Mouse (Mus musculus): ENCODE results near the gene Erg. TPM values are rescaled to one million over a fixed set of nuclear protein-coding genes. Genes with fewer than 3 reads are reported as not detected.

Gene Erg
- total and polyA plus RNA-seq, 2 experiments from 2014 or later, result 1.8 to 6.4 TPM

DNA sequence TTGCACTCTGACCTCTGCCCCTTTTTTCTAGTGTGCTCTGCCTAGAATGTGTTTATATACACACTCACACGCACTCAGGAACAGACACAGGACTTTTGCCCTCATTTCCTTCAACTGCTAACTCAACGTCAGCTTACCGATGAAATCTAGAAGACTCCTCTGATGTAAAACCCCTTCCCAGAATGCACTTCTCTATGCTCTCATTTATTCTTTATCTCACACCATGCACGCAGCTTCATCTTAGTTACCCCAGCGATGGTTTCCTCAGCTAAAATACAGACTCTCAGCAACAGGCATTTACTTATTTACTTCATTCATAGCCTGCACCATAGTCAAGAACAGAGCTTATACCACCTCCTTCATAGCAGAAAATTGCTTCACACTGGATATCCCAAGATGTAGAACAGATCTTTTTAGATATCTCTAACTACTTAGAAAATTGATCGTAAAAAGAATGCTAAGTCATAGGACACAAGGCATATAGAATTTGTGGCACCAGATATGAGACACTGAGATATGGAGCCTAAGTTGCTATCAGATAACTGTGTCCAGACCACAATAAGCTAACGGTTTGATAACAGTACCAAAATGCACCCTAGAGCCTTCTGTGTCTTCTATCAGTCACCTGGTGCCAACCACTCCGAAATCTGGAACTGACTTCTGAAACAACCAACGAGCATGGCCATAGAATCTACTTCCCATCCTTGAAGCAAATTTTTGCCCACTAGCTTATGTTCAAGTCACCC, 98.6 kb downstream of the Erg start:
- 86% methylated on average over 9 of the region's 9 CpGs for WGBS
- Histone ChIP-seq H3K4me3 (ENCODE audit: low read depth, low read length) (no peak overlapping the region), H3K9ac (no peak overlapping the region), H3K27ac (ENCODE audit: low read depth, low read length) (no peak overlapping the region), H3K36me3 (ENCODE audit: insufficient read depth) (no peaks in the 10 kb centered on the region), H3K27me3 (ENCODE audit: insufficient read depth, low read length) (no peaks in the 10 kb centered on the region), H3K9me3 (ENCODE audit: low read length) (no peaks in the 10 kb centered on the region), H3K4me1 (ENCODE audit: insufficient read depth) (no peaks in the 10 kb centered on the region), H3K4me2 (ENCODE audit: low read depth) (no peak overlapping the region)
- ATAC-seq, result no peak
- TF ChIP-seq CTCF (IDR thresholded peaks at IDR 0.05; ENCODE audit: low read depth), result no peak
- DNase-seq, result no peak

DNA sequence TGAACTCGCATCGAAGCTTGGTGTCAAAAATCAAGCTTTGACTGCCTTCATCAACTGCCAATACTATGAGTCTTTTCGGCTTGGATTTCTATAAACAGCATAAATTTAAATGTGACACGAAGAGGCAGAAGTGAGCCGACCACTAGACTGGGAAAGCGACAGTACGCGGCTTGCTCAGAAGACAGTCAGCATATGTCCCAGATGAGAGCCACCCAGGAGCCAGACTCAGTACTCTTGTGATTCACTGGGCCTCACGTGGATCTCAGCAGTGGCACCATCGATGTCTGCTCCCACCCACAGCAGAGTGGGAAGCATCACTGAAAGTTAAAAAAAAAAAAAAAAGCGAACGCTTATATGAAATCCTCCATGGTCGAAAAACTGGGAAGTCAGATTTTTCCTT, 105.2 kb downstream of the Erg start:
- no peak for TF ChIP-seq CTCF (IDR thresholded peaks at IDR 0.05; ENCODE audit: low read depth)
- Histone ChIP-seq H3K9me3 (ENCODE audit: low read length) (no peaks in the 10 kb centered on the region), H3K9ac (no peak overlapping the region), H3K4me3 (ENCODE audit: low read depth, low read length) (no peak overlapping the region), H3K4me1 (ENCODE audit: insufficient read depth) (no peaks in the 10 kb centered on the region), H3K36me3 (ENCODE audit: insufficient read depth) (no peaks in the 10 kb centered on the region), H3K4me2 (ENCODE audit: low read depth) (no peak overlapping the region), H3K27me3 (ENCODE audit: insufficient read depth, low read length) (no peaks in the 10 kb centered on the region), H3K27ac (ENCODE audit: low read depth, low read length) (no peak overlapping the region)
- DNase-seq (no peak), ATAC-seq (no peak)
- WGBS, result 91% methylated on average over 13 of the region's 13 CpGs

DNA sequence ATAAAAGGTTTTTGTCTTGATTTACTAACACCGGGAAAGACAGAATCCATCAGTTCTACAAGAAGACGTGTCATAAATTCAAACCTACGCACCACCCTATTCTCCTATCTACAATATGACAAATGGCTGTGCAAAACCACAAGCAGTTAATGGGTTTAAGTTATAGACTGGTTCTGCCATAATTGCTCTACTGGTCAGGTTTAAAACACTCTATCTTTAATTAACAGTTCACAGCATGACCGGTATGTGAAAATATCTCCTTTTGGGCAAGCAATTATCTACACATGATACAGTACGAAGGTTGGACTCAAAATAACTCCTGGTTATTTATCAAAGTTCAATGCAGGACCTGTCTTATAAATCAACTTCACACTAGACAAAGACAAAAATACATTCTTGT, 107.8 kb downstream of the Erg start:
- no peaks in the 10 kb centered on the region for H3K4me1 ChIP-seq (ENCODE audit: insufficient read depth)
- no peaks in the 10 kb centered on the region for H3K27me3 ChIP-seq (ENCODE audit: insufficient read depth, low read length)
- no peak overlapping the region for H3K27ac ChIP-seq (ENCODE audit: low read depth, low read length)
- DNase-seq (no peak), ATAC-seq (no peak)
- no peak overlapping the region for H3K9ac ChIP-seq
- H3K36me3 ChIP-seq (ENCODE audit: insufficient read depth), result no peaks in the 10 kb centered on the region
- no peak overlapping the region for H3K4me2 ChIP-seq (ENCODE audit: low read depth)
- 90% methylated on average over 5 of the region's 5 CpGs for WGBS
- no peaks in the 10 kb centered on the region for H3K9me3 ChIP-seq (ENCODE audit: low read length)
- no peak for TF ChIP-seq CTCF (IDR thresholded peaks at IDR 0.05; ENCODE audit: low read depth)
- H3K4me3 ChIP-seq (ENCODE audit: low read depth, low read length), result no peak overlapping the region

DNA sequence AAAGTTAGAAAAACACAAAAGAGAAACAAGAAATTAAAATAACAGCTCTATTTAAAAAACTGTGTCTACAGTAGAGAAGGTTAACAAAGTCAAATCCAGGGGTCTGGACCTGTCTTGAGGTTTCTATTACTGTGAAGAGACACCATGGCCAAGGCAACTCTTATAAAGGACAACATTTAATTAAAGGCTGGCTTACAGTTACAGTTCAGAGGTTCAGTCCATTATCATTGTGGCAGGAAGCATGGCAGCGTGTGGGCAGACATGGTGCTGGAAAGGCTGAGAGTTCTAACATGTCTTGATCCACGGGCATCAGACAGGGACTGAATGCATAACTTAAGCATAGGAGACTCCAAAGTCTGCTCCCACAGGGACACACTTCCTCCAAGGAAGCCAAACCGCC, 111.4 kb downstream of the Erg start:
- ATAC-seq (no peak), DNase-seq (no peak)
- H3K27me3 ChIP-seq (ENCODE audit: insufficient read depth, low read length), result no peaks in the 10 kb centered on the region
- no peaks in the 10 kb centered on the region for H3K9me3 ChIP-seq (ENCODE audit: low read length)
- 87% methylated on average over 3 of the region's 3 CpGs for WGBS
- H3K4me2 ChIP-seq (ENCODE audit: low read depth), result no peak overlapping the region
- H3K9ac ChIP-seq, result no peak overlapping the region
- TF ChIP-seq CTCF (IDR thresholded peaks at IDR 0.05; ENCODE audit: low read depth), result no peak
- no peak overlapping the region for H3K4me3 ChIP-seq (ENCODE audit: low read depth, low read length)
- H3K36me3 ChIP-seq (ENCODE audit: insufficient read depth), result no peaks in the 10 kb centered on the region
- no peak overlapping the region for H3K27ac ChIP-seq (ENCODE audit: low read depth, low read length)
- no peaks in the 10 kb centered on the region for H3K4me1 ChIP-seq (ENCODE audit: insufficient read depth)

DNA sequence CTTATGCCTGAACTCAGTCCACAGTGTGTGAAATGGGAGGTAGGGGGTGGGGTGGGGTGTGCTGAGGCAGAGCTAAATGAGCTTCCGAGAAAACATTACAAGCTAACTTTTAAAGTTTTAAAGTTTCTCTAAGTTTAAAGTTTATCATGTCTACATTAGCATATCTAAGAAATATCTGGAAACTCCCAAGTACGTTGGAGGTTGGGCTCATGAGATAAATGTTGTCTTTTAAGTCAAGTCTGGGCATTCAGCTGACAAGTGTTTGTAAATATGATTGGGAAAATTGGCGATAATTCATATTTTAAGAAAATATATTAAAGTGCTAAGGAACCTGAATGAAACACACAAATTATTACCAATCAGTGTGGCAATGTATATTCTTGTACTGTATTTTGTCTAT, 112.4 kb downstream of the Erg start:
- no peak for TF ChIP-seq CTCF (IDR thresholded peaks at IDR 0.05; ENCODE audit: low read depth)
- H3K9me3 ChIP-seq (ENCODE audit: low read length), result no peaks in the 10 kb centered on the region

DNA sequence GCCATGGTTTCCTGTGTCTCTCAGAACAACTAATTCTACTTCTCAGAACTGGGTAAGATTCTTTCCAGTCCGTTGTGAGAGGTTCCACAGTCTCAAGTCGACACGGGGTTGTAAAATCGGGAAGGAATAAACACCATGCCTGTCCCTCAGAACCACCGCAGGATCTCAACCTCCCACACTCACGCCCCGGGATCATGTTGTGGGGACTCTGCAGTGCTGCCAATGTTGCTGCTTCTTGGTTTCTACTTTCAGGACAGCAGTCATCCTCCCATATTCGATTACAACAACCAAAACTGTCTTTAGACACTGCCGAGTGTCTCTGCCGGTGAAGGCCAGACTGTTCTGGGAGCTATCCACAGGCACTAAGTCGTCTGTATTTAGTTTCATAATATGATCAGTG, 113.6 kb downstream of the Erg start:
- WGBS, result 91% methylated on average over 11 of the region's 11 CpGs
- no peak overlapping the region for H3K9ac ChIP-seq
- H3K27ac ChIP-seq (ENCODE audit: low read depth, low read length), result no peak overlapping the region
- ATAC-seq (no peak), DNase-seq (no peak)
- no peak overlapping the region for H3K4me2 ChIP-seq (ENCODE audit: low read depth)
- no peaks in the 10 kb centered on the region for H3K36me3 ChIP-seq (ENCODE audit: insufficient read depth)
- H3K27me3 ChIP-seq (ENCODE audit: insufficient read depth, low read length), result no peaks in the 10 kb centered on the region
- H3K4me3 ChIP-seq (ENCODE audit: low read depth, low read length), result no peak overlapping the region
- TF ChIP-seq CTCF (IDR thresholded peaks at IDR 0.05; ENCODE audit: low read depth), result no peak
- no peaks in the 10 kb centered on the region for H3K4me1 ChIP-seq (ENCODE audit: insufficient read depth)
- H3K9me3 ChIP-seq (ENCODE audit: low read length), result no peaks in the 10 kb centered on the region

More for the DNA sequence above, 112.4 kb downstream of the Erg start:
- DNase-seq, result no peak
- H3K27me3 ChIP-seq (ENCODE audit: insufficient read depth, low read length), result no peaks in the 10 kb centered on the region
- 83% methylated on average over 3 of the region's 3 CpGs for WGBS
- no peak overlapping the region for H3K9ac ChIP-seq
- no peak overlapping the region for H3K4me2 ChIP-seq (ENCODE audit: low read depth)
- H3K4me3 ChIP-seq (ENCODE audit: low read depth, low read length), result no peak overlapping the region
- no peaks in the 10 kb centered on the region for H3K4me1 ChIP-seq (ENCODE audit: insufficient read depth)
- H3K36me3 ChIP-seq (ENCODE audit: insufficient read depth), result no peaks in the 10 kb centered on the region
- ATAC-seq, result no peak
- H3K27ac ChIP-seq (ENCODE audit: low read depth, low read length), result no peak overlapping the region

DNA sequence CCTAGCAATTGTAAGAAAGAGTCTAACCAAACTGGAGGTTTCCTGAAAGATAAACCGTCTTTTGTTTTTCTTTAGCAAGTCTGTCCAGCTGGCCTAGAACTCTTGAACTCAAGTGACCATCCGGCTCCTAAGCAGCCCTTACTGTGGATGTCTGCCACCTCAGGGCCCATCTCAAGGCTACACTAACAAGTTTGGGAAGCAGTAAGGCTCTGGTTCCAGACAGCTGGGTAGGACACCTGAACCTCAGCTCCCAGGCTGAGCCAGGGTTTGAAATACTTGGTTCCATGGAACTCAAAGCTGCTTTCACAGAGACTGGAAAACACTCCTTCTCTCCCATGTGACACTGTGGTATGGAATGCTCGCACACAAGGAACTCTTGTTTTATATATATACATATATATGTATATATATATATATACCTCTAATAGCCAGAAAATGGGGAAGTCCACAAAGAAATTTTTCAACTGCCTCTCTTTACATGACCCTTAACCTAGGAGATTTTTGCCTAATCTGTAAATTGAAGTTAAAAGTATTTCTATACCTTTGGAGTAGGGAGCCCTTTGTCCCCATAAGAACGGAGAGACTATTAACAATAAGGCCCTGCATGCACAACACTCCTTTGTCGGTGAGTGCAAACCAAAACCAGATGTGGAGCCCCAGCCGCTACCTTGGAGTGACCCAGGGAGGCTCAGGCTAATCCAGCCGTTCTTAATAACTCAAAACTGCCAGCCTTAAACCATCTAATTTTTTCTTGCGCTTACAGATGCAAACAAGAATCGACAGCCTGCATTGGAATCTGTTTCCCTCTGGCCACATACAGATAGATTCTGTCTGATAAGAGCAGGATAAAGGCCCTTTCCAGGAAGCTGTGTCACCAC, 116.9 kb downstream of the Erg start:
- no peak for TF ChIP-seq CTCF (IDR thresholded peaks at IDR 0.05; ENCODE audit: low read depth)
- no peaks in the 10 kb centered on the region for H3K9me3 ChIP-seq (ENCODE audit: low read length)
- no peaks in the 10 kb centered on the region for H3K36me3 ChIP-seq (ENCODE audit: insufficient read depth)
- no peak overlapping the region for H3K27ac ChIP-seq (ENCODE audit: low read depth, low read length)
- DNase-seq, result no peak
- no peak overlapping the region for H3K4me2 ChIP-seq (ENCODE audit: low read depth)
- H3K4me1 ChIP-seq (ENCODE audit: insufficient read depth), result no peaks in the 10 kb centered on the region
- no peak for ATAC-seq
- no peak overlapping the region for H3K4me3 ChIP-seq (ENCODE audit: low read depth, low read length)
- whole genome bisulfite sequencing, result 67% methylated on average over 9 of the region's 9 CpGs
- no peak overlapping the region for H3K9ac ChIP-seq
- no peaks in the 10 kb centered on the region for H3K27me3 ChIP-seq (ENCODE audit: insufficient read depth, low read length)
